Mouse (Mus musculus) cerebellum, adult 11-12 months (tissue): ENCODE data around the gene Ptpn5.

Experiments
- DNase-seq: peaks from one replicate; pipeline ENCODE4 v3.0.0; 2022

Gene Ptpn5

GRCm38 (mm10) chr7:47110511-47110910 lies 23.0 kb downstream of the Ptpn5 start:
- DNase-seq, result no peak

- DNase-seq, result no peak
Observed at GRCm38 (mm10) chr7:47108779-47109189, 24.7 kb downstream of the Ptpn5 start.

- no peak for DNase-seq
Observed at GRCm38 (mm10) chr7:47106949-47107348, 26.5 kb downstream of the Ptpn5 start.

DNA sequence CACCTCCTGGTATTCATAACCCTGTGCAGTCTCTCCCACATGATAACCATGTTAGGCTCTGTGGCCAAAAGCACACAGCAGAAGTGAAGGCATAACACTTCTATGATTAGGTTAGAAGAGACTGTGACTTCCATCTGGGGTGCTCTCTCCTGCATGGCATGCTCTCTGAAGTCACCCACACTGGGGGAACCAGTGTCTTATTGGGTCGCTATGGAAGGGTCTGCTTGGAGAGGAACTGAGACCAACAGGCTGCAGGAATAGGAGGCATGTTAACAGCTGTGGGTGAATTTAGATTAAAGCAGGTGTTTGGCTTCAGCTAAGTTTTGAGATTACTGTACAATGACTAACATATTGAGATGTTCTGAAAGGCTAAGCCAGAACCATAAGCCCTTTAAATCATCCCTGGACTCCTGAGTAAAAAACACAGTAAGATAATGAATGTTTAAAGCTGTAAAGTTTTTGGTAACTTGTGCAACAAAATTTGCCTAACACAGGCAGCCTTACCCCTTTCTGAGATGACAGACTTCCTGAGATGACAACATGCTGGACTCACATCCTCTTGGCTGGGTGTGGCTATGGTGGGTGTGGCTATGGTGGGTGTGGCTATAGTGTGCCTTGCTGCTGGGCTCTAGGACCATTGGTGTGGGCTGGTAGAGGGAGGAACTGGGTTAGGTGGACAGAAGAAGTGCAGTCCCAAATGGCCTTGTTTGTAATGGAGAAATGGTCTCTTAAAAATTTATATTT lies 29.6 kb downstream of the Ptpn5 start:
- DNase-seq, result no peak

GRCm38 (mm10) chr7:47102970-47103369 lies 30.5 kb downstream of the Ptpn5 start:
- no peak for DNase-seq

- DNase-seq, result no peak
Observed at GRCm38 (mm10) chr7:47100615-47101014, 32.9 kb downstream of the Ptpn5 start.

DNA sequence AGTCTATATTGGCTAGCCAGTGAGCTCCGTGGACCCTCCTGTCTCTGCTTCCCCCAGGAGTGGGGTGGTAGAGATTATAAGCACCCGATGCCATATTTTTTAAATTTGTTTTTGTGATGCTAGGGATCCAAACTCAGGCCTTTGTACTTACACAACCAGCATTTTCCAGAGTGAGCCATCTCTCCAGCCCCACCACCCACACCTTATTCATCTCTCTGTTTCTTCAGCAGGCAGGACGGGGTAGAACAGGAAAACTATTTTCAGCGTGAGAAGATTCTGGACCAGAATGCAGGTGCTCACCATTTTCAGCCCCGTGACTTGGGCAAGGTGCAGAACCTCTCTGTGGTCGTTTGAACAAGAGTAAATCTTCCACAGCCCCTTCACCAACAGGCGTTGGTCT lies 34.2 kb downstream of the Ptpn5 start:
- DNase-seq, result no peak

DNA sequence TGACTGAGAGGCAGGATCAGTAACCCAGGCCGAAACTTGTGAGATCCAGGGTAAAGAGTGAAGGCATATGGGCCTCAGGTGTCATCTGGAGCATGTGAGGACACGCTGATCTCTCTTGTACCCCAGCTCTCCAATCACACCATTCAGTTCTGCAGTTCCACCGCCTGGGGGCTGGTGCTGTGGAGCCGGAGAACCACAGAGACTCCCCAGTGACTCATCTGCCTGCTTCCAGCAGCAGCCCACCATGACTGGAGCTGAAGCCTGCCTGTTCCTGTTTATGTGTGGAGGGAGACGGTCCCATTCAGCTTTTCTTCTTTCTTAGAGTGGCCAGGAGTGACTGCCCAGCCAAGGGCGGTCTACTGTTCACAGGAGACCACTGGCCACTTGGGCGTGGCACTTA lies 35.4 kb downstream of the Ptpn5 start:
- DNase-seq, result no peak

DNA sequence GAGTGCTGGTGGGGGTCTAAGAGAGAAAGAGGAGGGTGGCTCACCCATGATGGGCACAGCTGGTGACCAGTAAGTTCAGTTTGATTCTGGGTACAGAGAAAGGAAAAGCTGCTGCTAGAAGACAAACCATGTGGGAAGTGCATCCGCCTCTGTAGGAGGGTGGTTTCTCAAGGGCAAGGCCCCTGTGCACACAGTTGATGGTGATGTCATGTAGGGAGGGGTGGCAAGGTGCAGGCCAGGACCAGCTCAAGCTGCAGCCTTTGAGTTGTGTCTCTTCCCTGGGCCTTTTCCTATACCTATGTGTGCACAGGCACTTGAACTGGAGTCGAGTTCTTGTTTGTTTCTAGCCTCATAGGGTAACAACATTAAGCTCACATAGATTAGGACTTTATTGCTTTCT lies 38.5 kb downstream of the Ptpn5 start:
- no peak for DNase-seq

DNA sequence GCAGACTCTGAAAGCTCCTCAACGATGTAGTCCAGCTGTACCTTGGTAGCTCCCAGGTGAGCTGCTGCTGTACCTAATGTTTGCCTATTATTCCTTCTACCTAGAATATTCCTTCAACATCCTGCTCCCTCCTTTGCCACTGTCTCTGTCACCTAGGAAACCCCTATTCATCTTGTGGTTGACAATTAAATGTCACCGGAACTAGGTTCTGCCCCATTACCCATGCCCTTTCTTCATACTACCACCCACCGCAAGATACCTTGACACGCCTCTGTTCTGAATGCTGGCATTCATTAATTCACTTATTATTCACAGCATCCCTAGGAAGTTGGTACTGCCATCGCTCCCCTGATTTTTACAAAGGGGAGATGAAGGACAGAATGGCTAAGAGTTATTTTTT lies 39.5 kb downstream of the Ptpn5 start:
- no peak for DNase-seq

GRCm38 (mm10) chr7:47085075-47085474 lies 48.4 kb downstream of the Ptpn5 start:
- DNase-seq, result no peak

- peak; percentile 27 for DNase-seq
Observed at GRCm38 (mm10) chr7:47081277-47081676, 52.2 kb downstream of the Ptpn5 start.

DNA sequence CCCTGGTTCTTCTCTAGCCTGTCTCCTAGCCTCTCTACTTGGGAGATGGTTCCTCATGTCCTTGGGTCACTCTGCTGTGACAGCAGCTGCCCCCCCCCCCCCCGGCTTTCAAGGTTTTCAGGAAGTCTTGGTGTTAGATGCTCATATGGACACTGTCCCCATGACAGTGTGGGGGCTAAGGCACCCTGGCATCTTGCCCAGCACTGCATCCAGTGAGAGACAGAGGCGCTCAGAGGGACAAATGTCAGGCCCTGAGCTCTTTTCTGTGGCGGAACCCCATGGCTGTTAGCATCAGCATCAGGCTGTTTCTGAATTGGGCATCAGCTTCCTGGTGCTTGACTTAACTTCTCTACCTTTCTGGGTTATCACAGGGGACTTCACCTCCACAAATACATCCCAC lies 52.6 kb downstream of the Ptpn5 start:
- DNase-seq, result no peak

DNA sequence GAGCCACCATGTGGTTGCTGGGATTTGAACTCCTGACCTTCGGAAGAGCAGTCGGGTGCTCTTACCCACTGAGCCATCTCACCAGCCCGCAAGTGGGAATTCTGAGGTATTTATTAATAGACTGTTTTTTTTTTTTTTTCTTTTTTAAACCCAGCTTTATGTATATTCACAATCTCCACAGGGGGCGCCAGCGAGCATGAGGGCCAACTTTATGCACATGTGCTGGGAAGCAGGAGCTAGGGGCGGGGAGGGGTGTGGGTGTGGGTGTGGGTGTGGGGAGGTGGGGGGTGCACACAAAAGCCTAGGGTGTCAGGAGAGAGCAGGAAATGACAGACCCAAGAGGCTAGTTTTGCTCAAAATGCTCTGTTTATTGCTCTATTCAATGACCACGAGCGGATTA lies 56.0 kb downstream of the Ptpn5 start:
- DNase-seq, result no peak

GRCm38 (mm10) chr7:47076729-47077128 lies 56.8 kb downstream of the Ptpn5 start:
- DNase-seq, result no peak

DNA sequence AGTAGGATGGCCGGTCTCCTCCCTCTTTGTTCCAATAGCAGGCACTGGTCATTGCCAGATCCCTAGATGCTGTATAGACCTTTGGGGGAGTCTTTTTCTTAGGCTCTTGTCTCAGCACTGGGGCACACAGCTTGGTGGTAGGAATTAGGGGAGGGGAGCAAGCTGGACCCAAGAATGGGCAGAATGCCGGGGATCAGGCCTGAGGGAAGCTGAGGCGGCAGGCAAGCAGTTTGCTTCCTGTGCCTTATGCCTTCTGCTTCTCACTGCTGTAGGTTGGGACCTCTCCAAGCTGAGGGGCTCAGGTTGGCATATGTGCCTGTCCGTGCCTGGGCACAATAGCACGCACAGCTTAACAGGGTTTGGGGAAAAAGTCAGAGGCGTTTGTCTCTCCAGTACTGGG lies 57.3 kb downstream of the Ptpn5 start:
- no peak for DNase-seq

DNA sequence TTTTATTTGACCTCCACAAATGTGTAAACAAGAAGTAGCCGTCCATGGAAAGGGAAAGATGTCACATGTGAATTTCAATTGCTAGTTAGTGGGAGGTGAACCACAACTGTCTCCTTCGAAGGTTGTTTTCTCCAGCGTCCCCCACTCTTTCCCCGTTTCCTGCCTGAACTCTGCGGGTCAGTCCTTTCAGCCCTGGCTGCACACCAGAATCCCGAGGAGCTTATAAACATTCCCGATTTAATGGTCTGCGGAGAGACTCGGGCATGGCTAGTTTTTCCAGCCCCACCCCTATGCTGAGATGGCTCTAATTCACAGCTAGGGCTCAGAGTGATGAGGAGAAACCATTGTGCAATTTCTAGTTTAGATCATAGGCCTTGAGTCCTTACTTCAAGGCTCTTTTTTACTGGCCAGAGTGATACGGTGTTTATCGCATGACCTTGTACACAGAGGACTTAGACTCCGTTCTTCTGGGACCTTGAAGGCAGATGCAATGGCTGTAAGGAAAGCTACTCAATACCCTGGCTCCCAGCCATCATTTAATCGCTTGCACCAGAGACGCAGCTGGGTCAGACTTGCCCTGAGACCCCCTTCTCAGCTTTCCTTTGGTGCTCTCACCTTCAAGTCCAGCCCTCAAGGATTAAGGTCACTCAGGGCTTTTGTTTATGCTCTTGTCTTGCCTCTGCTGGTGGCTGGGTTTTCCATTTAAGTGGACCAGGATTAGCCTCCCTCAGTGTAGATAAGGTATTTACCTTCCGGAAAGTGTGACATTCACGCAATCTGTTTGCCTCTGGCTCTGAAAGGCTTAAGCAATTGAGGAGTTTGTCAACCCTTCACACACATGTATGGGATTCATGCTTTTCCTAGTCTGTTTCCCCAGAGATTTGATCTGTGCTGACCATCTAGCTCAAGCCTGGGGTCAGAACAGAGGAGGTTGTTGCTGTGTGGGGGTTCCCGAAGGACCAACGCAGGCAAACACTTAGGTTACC lies 59.7 kb downstream of the Ptpn5 start:
- no peak for DNase-seq

- no peak for DNase-seq
Observed at GRCm38 (mm10) chr7:47072551-47072950, 60.9 kb downstream of the Ptpn5 start.

DNA sequence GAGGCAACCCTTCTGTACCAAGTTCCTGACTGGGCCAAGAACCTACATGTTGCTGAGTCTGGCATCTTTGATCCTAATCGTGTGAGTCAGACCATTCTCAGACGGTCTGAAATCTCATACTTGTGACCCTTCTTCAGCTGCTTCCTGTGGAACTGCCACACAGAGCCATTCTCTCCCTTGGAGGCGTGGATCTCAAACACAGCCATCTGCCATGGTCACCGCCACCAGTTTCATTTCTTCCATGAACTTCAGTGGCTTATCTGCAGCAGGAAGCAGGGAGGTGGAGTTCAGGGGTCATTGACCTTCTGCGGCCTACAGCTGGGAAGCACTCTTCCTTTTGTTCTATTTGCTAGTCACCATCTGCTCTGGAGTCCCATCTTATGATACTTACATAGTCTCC lies 65.6 kb downstream of the Ptpn5 start:
- no peak for DNase-seq

DNA sequence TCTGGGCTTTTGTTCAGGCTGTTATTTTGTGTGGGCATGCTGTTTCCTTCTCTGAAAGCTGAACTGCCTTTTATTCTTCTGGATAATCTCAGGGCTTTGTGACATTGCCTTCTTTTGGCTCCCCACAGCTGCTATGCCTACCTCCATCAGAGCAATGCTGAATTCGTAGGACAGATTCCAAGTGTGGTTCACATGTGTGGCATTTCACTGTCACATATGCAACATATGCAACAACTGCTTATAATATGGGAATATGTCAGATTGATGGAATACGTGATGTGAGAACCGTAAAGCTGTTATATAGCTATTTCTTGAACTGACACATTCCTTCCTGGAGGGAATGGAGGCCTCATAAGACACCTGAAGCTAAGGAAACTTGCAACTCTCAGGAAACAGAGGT lies 66.5 kb downstream of the Ptpn5 start:
- DNase-seq, result no peak

GRCm38 (mm10) chr7:47061560-47061959 lies 71.9 kb downstream of the Ptpn5 start:
- no peak for DNase-seq

GRCm38 (mm10) chr7:47059339-47059738 lies 74.1 kb downstream of the Ptpn5 start:
- DNase-seq, result no peak

DNA sequence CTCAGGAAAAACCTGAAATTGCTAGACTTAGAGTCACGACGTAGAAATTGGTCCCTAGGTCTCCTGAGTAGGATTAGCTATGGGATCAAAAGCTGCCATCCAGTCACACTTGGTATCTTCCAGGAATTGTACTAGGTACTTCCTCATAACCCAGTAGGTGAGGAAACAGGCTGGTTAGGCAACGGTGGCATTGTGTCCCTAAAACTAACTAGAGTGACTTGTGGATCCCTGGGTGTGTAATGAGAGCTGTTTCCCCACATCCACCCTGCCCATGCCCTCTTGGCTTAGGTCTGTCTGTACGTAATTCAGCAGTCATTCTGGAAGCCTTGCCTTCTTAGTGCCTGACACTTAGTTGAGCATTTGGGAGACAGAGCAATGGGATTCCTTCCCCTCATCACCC lies 77.2 kb downstream of the Ptpn5 start:
- no peak for DNase-seq

DNA sequence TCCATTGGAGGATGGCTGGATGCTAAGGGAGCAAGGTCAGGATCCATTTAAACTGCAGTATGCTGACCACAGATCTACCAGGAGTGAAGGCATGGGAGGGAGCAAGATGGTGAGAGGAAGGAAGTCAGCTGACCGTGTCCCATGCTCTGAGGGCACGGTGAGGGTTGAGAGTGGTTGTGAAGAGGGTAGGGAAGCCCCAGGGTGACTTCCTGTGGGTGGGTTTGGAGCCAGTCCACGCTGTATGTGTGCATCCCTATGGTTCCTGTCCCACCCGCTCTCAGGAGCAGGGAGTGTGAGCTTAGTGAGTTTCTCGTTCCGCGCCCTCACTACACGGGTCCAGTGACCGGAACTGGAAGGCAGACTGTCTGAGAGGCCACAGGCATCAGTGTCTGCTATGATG lies 77.7 kb downstream of the Ptpn5 start:
- no peak for DNase-seq
